Mouse (Mus musculus): Measurements from ENCODE around the gene Pth2.

DNA sequence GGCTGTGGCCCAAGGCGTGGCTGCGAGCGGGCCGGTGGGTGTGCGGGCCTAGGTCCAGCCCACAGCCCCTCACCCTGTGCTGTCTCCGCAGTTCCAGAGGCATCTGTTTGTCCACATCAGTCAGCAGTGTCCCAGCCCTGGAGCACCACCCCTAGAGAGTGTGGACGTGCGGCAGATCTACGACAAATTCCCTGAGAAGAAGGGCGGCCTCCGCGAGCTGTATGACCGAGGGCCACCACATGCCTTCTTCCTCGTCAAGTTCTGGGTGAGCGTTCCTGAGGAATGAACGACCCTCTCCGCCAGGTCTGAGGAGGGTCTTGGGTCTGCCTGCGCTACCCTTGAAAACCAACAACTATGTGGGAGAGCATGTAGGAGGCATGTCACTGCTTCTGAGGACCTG, 47.8 kb downstream of the Pth2 start:
- TF ChIP-seq CTCF (IDR thresholded peaks at IDR 0.05; ENCODE audit: low read depth) (no peak), EP300 (IDR thresholded peaks at IDR 0.05; ENCODE audit: low read depth) (no peak)
